Mouse (Mus musculus) hindbrain, embryonic 14.5 days (tissue): Measurements from ENCODE around the gene Nrcam. TPM values are rescaled to one million over a fixed set of nuclear protein-coding genes. Genes with fewer than 3 reads are reported as not detected.
A peak's percentile ranks its signal among the peaks of the same experiment; 100 is the strongest.
"Not testable (repeated sequence)": the region's sequence is repeated elsewhere in the genome, so short reads cannot be mapped to it uniquely, and the experiment has no call there.

ENCODE experiments used
- ATAC-seq: fragments of 200-750 bp; cut with Nextera tagmentation; 2 replicates; pipeline ENCODE4 v1.8.0; 2017; ENCODE audit warnings: moderate number of reproducible peaks, mild to moderate bottlenecking, moderate TSS enrichment, moderate library complexity; ENCODE audit not compliant: low FRiP score
- DNase-seq: peaks from one replicate; pipeline ENCODE4 v3.0.0-alpha.2; 2015; ENCODE audit warnings: low spot score
- H3K27ac ChIP-seq: fragments of 300-500 bp; sonication (generic); 2 replicates; pipeline ENCODE4 v1.5.1; 2014; ENCODE audit warnings: mild to moderate bottlenecking, moderate library complexity
- H3K27me3 ChIP-seq: fragments of 300-500 bp; sonication (generic); 2 replicates; pipeline ENCODE4 v1.6.1; 2014; ENCODE audit warnings: mild to moderate bottlenecking, low read length, mixed read lengths; ENCODE audit not compliant: control insufficient read depth, insufficient read depth
- H3K36me3 ChIP-seq: fragments of 300-500 bp; sonication (generic); replicated peaks from 2 replicates; pipeline ENCODE4 v1.6.1; 2014; ENCODE audit not compliant: control insufficient read depth, insufficient read depth
- H3K4me1 ChIP-seq: fragments of 300-500 bp; sonication (generic); replicated peaks from 2 replicates; pipeline ENCODE4 v1.6.1; 2014; ENCODE audit warnings: antibody characterized with exemption, low read length, mixed read lengths; ENCODE audit not compliant: control insufficient read depth, insufficient read depth
- H3K4me2 ChIP-seq: fragments of 300-500 bp; sonication (generic); replicated peaks from 2 replicates; pipeline ENCODE4 v1.6.1; 2014; ENCODE audit warnings: mild to moderate bottlenecking, moderate library complexity
- H3K4me3 ChIP-seq: fragments of 300-500 bp; sonication (generic); replicated peaks from 2 replicates; pipeline ENCODE4 v1.5.1; 2014; ENCODE audit warnings: mild to moderate bottlenecking, low read length
- H3K9ac ChIP-seq: fragments of 300-500 bp; sonication (generic); 2 replicates; pipeline ENCODE4 v1.6.1; 2014
- H3K9me3 ChIP-seq: fragments of 300-500 bp; sonication (generic); 2 replicates; pipeline ENCODE4 v1.6.1; 2016; ENCODE audit warnings: low read length; ENCODE audit not compliant: control insufficient read depth
- WGBS: fragments of 180-500 bp; shearing (Covaris S2); extraction: QIAGEN DNeasy Blood & Tissue Kit; methylation state at CpG from one replicate; pipeline ENCODE4 v1.1.7; 2014; 5-methylcytosine and 5-hydroxymethylcytosine counted together
- polyA plus RNA-seq: library from polyadenylated mRNA; unstranded; fragments of >200 nt; fragmentation: Nextera tagmentation; extraction: Ambion mirVana; gene quantifications from 2 replicates; pipeline ENCODE4 v1.2.1, GENCODE M21; 2014

Nrcam gene
- 155 and 170 TPM in 2 replicates for polyA plus RNA-seq

DNA sequence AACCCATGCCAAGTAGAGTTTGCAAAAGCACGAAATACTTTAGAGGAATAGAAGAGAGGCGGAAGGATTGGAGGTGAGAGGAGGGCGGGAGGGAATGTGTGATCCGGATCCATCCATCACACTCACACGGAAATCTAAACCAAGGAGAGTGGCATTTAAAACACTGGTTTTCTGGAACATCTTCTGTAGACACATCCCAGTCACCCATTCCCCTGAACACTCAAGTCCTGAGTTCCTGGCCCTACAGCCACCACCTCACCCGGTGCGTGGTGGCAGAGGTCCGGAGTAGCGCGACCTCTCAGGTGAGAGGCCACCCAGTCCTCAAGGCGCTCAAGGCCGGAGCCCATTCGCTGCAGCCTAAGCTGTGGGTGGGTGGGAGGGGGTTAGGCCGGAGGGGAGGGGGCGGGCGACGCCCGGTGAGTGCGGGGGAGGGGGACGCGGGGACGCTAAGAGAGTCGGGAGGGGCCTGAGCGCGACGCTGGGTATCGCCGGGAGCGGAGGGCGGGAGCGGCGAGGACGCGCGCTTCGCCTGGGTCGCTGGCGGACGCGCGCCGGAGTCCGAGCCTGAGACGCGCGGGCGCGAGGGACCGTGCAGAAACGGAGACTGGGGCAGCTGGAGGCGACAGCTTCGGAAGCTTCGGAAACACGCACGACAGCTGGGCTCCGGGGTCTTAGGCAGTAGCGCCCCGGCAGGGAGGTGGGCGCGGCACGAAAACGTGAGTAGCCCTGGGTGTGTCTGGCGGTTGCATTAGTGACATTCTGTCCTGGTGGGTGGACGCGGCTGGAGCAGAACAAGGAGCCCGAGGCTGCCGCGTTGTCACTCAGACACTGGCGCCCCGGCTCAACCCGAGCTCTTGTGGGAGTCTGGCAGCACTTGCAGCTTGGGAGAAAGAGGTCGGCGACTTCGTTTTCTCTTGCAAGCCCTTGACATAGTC, at the start of gene Nrcam:
Gene Nrcam (plus strand): TSS at position 505 of the 935 bp plus-strand sequence.
- peak within 1 kb of the TSS; percentile 89 for H3K9ac ChIP-seq
- peak within 1 kb of the TSS; percentile 88 for H3K4me3 ChIP-seq
- H3K36me3 ChIP-seq: no peaks in the 10 kb centered on the region
- 2% methylated on average over 66 of the region's 74 CpGs for WGBS
- peak; percentile 83 for DNase-seq
- peak within 1 kb of the TSS; percentile 80 for H3K4me2 ChIP-seq
- H3K4me1 ChIP-seq: peaks cover 24% of the 10 kb centered on the region
- peak; percentile 82 for ATAC-seq
- peak within 1 kb of the TSS; percentile 94 for H3K27ac ChIP-seq
- no peaks in the 10 kb centered on the region for H3K27me3 ChIP-seq
- no peaks in the 10 kb centered on the region for H3K9me3 ChIP-seq

GRCm38 (mm10) chr12:44280147-44280546, 48.5 kb upstream of the Nrcam start:
- not testable (repeated sequence) for H3K27me3 ChIP-seq, H3K9me3 ChIP-seq, H3K4me3 ChIP-seq, ATAC-seq, H3K4me2 ChIP-seq, H3K4me1 ChIP-seq, H3K9ac ChIP-seq, DNase-seq, H3K27ac ChIP-seq
- 88% methylated on average over 2 of the region's 2 CpGs for WGBS
- peaks cover 15% of the 10 kb centered on the region for H3K36me3 ChIP-seq

GRCm38 (mm10) chr12:44281534-44281933, 47.2 kb upstream of the Nrcam start:
- H3K9me3 ChIP-seq: no peaks in the 10 kb centered on the region
- no peak overlapping the region for H3K4me3 ChIP-seq
- ATAC-seq (no peak), DNase-seq (no peak)
- H3K9ac ChIP-seq: no peak overlapping the region
- no peak overlapping the region for H3K4me2 ChIP-seq
- H3K36me3 ChIP-seq: peaks cover 19% of the 10 kb centered on the region
- no peaks in the 10 kb centered on the region for H3K4me1 ChIP-seq
- no peak overlapping the region for H3K27ac ChIP-seq
- no peaks in the 10 kb centered on the region for H3K27me3 ChIP-seq
- WGBS: 93% methylated on average over 3 of the region's 3 CpGs

DNA sequence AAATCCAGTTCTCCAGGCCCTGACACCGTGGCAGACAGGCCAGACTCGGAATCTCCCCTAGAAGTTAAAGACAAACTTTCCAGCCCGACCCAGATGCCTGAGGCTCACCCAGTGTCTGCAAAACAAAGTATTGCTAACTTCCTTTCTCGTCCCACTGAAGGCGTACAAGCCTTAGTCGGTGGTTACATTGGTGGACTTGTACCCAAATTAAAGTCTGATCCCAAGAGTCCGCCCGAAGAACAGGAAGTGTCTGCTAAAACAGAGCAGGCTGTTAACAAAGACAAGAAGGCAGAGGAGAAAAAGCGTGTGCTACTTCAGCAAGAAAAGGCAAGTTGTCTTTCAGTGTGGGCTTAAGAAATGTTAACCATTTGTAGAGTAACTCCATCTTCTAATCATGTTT, 45.3 kb upstream of the Nrcam start:
- H3K27me3 ChIP-seq: no peaks in the 10 kb centered on the region

GRCm38 (mm10) chr12:44286992-44287391, 41.7 kb upstream of the Nrcam start:
- Histone ChIP-seq H3K27me3 (no peaks in the 10 kb centered on the region), H3K9me3 (no peaks in the 10 kb centered on the region), H3K4me3 (no peak overlapping the region), H3K36me3 (peaks cover 54% of the 10 kb centered on the region), H3K4me1 (no peaks in the 10 kb centered on the region), H3K4me2 (no peak overlapping the region), H3K9ac (no peak overlapping the region), H3K27ac (no peak overlapping the region)
- 95% methylated on average over 8 of the region's 8 CpGs for WGBS
- no peak for DNase-seq
- ATAC-seq: no peak

More for the DNA sequence above, 45.3 kb upstream of the Nrcam start:
- DNase-seq (no peak), ATAC-seq (no peak)
- no peak overlapping the region for H3K4me3 ChIP-seq
- peaks cover 27% of the 10 kb centered on the region for H3K36me3 ChIP-seq
- no peak overlapping the region for H3K4me2 ChIP-seq
- H3K4me1 ChIP-seq: no peaks in the 10 kb centered on the region
- no peaks in the 10 kb centered on the region for H3K9me3 ChIP-seq
- no peak overlapping the region for H3K27ac ChIP-seq
- WGBS: 84% methylated on average over 9 of the region's 9 CpGs
- H3K9ac ChIP-seq: no peak overlapping the region

DNA sequence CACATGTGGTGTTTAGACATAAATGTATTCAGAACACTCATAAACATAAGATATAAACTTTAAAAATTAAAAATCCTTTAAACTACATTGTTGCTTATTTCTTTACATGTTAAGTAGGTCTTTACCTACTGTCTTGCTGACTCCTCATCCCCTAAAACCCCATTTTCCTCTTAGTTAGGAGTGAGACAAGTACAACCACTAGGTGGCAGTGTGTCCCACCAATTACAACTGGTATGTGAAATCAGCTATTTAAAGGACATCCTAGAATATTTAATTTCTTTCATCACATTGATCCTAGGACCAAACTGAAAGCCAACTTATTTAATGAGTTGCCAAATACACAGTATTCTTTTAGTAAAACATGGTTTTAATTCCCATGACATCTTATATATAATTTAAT, 36.4 kb upstream of the Nrcam start:
- no peak overlapping the region for H3K9ac ChIP-seq
- no peak for ATAC-seq
- H3K4me2 ChIP-seq: no peak overlapping the region
- peak; percentile 83 for DNase-seq
- no peak overlapping the region for H3K27ac ChIP-seq
- no peaks in the 10 kb centered on the region for H3K4me1 ChIP-seq
- H3K36me3 ChIP-seq: peaks cover 43% of the 10 kb centered on the region
- H3K27me3 ChIP-seq: no peaks in the 10 kb centered on the region
- H3K4me3 ChIP-seq: no peak overlapping the region
- H3K9me3 ChIP-seq: no peaks in the 10 kb centered on the region

DNA sequence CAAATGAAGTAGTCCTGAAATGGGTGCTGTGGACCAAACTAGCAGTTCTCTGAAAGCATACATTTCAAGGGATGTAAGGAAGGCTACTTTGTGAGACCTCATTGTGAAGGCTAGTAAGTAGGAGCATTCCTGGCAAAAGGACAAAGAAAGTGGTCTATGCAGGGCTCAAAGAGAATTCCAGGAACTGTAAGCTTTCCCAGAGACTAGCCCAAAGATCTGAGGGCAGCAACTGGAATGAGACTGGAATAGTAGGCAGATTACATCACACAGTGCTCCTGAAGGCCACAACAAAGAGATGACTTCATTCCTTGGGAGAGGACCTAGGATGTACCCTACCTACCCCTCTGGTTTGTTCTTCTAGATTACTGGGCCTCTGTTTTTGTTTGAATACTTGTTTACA, 27.9 kb upstream of the Nrcam start:
- no peaks in the 10 kb centered on the region for H3K27me3 ChIP-seq
- no peaks in the 10 kb centered on the region for H3K9me3 ChIP-seq
- H3K4me2 ChIP-seq: no peak overlapping the region
- no peak overlapping the region for H3K9ac ChIP-seq
- H3K4me1 ChIP-seq: no peaks in the 10 kb centered on the region
- no peak overlapping the region for H3K27ac ChIP-seq
- ATAC-seq: no peak
- H3K36me3 ChIP-seq: peaks cover 51% of the 10 kb centered on the region
- DNase-seq: no peak
- no peak overlapping the region for H3K4me3 ChIP-seq

DNA sequence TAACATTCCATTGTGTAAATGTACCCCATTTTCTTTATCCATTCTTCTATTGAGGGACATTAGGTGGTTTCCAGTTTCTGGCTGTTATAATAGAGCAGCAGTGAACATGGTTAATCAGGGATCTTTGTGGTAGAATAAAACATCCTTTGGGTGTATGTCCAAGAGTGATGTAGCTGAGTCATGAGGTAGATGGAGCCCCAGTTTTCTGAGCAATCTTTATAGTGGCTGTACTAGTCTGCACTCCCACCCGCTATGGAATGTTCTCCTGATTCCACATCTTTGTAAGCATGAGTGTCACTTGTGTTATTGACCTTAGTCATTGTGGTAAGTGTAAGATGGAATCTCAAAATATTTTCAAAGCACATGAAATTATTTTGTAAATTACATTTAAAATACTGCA, 24.7 kb upstream of the Nrcam start:
- DNase-seq: no peak

GRCm38 (mm10) chr12:44304869-44305268, 23.8 kb upstream of the Nrcam start:
- no peak overlapping the region for H3K27ac ChIP-seq
- no peak overlapping the region for H3K4me3 ChIP-seq
- 67% methylated on average over 5 of the region's 5 CpGs for WGBS
- no peaks in the 10 kb centered on the region for H3K27me3 ChIP-seq
- no peaks in the 10 kb centered on the region for H3K9me3 ChIP-seq
- H3K36me3 ChIP-seq: peaks cover 55% of the 10 kb centered on the region
- no peak overlapping the region for H3K9ac ChIP-seq
- ATAC-seq: no peak
- no peaks in the 10 kb centered on the region for H3K4me1 ChIP-seq
- no peak for DNase-seq
- H3K4me2 ChIP-seq: no peak overlapping the region

More for the DNA sequence above, 24.7 kb upstream of the Nrcam start:
- H3K9me3 ChIP-seq: no peaks in the 10 kb centered on the region
- H3K9ac ChIP-seq: no peak overlapping the region
- H3K4me3 ChIP-seq: no peak overlapping the region
- 92% methylated on average over 1 of the region's 1 CpGs for WGBS
- H3K36me3 ChIP-seq: peaks cover 57% of the 10 kb centered on the region
- no peaks in the 10 kb centered on the region for H3K4me1 ChIP-seq
- no peak overlapping the region for H3K4me2 ChIP-seq
- ATAC-seq: no peak
- H3K27me3 ChIP-seq: no peaks in the 10 kb centered on the region
- H3K27ac ChIP-seq: no peak overlapping the region
